Mouse (Mus musculus) CH12.LX (cell line): Measurements from ENCODE around the gene Tnfrsf1a. TPM values are rescaled to one million over a fixed set of nuclear protein-coding genes. Genes with fewer than 3 reads are reported as not detected.

Source experiments
- DNase-seq: peaks from one replicate; pipeline ENCODE4 v3.0.0-alpha.2; 2013; ENCODE audit errors: extremely low read depth
- H3K27ac ChIP-seq: 2 replicates; pipeline ENCODE4 v1.5.1; 2012; ENCODE audit warnings: low read depth, mild to moderate bottlenecking, control low read depth, moderate library complexity; ENCODE audit not compliant: insufficient read depth
- H3K27me3 ChIP-seq: replicated peaks from 2 replicates; pipeline ENCODE3; 2012; ENCODE audit warnings: inconsistent platforms
- H3K36me3 ChIP-seq, 2 experiments: replicated peaks in 1 of 2; 2 replicates each; pipeline versions ENCODE3 to v1.6.1; 2012; ENCODE audit warnings: inconsistent platforms in 1 of 2, low read length in 1 of 2, mild to moderate bottlenecking in 1 of 2, mixed read lengths in 1 of 2, moderate library complexity in 1 of 2; ENCODE audit not compliant: control insufficient read depth in 1 of 2, insufficient read depth in 1 of 2
- H3K4me1 ChIP-seq, 2 experiments: 2 replicates each; pipeline ENCODE4 v1.6.1; 2012; ENCODE audit warnings: inconsistent platforms in 1 of 2, moderate library complexity in 1 of 2; ENCODE audit not compliant: insufficient read depth in 2 of 2, control insufficient read depth in 1 of 2
- H3K4me2 ChIP-seq: 2 replicates; pipeline ENCODE4 v1.6.1; 2012; ENCODE audit warnings: low read depth, mild to moderate bottlenecking, control low read depth; ENCODE audit not compliant: poor library complexity, insufficient read depth, severe bottlenecking
- H3K4me3 ChIP-seq, 3 experiments: fragments of 150-350 bp in 1 of 3; sonication (generic) in 1 of 3; replicated peaks in 1 of 3; 2 replicates each; pipeline versions ENCODE3 to v1.5.1; 2011 to 2012; ENCODE audit warnings: low read depth in 2 of 3, low read length in 2 of 3, mild to moderate bottlenecking in 2 of 3, moderate library complexity in 2 of 3, control low read depth in 1 of 3, improper control_type of control experiment in 1 of 3, inconsistent platforms in 1 of 3, mixed read lengths in 1 of 3; ENCODE audit not compliant: poor library complexity in 1 of 3
- H3K79me2 ChIP-seq: replicated peaks from 2 replicates; pipeline ENCODE4 v1.6.1; 2012; ENCODE audit warnings: mild to moderate bottlenecking, moderate library complexity; ENCODE audit not compliant: control insufficient read depth, poor library complexity, insufficient read depth, severe bottlenecking; ENCODE audit errors: extremely low read depth
- H3K9ac ChIP-seq: 2 replicates; pipeline ENCODE4 v1.6.1; 2012; ENCODE audit warnings: low read depth, mild to moderate bottlenecking, control low read depth, moderate library complexity; ENCODE audit not compliant: insufficient read depth
- H3K9me3 ChIP-seq: replicated peaks from 2 replicates; pipeline ENCODE3; 2012; ENCODE audit warnings: low read length, inconsistent platforms, mixed read lengths
- BHLHE40 ChIP-seq: IDR thresholded peaks from 2 replicates; pipeline ENCODE4 v1.6.1; 2011; ENCODE audit warnings: mild to moderate bottlenecking, low read depth, low read length, improper control_type of control experiment
- CHD1 ChIP-seq: IDR thresholded peaks from 2 replicates; pipeline ENCODE4 v1.6.1; 2012; ENCODE audit warnings: low read depth, low read length, improper control_type of control experiment, inconsistent platforms
- CHD2 ChIP-seq: IDR thresholded peaks from 2 replicates; pipeline ENCODE4 v1.6.1; 2011; ENCODE audit warnings: low read length, improper control_type of control experiment
- CTCF ChIP-seq, 2 experiments: IDR thresholded peaks in 1 of 2; conservative IDR thresholded peaks in 1 of 2; 2 replicates each; pipeline ENCODE4 v1.5.1; 2011 to 2012; ENCODE audit warnings: low read depth in 2 of 2, low read length in 2 of 2, improper control_type of control experiment in 1 of 2, inconsistent platforms in 1 of 2, mild to moderate bottlenecking in 1 of 2, moderate library complexity in 1 of 2
- ELF1 ChIP-seq: IDR thresholded peaks from 2 replicates; pipeline ENCODE4 v1.6.1; 2014; ENCODE audit warnings: low read depth, mild to moderate bottlenecking, inconsistent platforms, low read length, improper control_type of control experiment
- EP300 ChIP-seq: IDR thresholded peaks from 2 replicates; pipeline ENCODE4 v1.6.1; 2011; ENCODE audit warnings: low read length, improper control_type of control experiment
- ETS1 ChIP-seq: conservative IDR thresholded peaks from 2 replicates; pipeline ENCODE4 v1.6.1; 2012; ENCODE audit warnings: low read depth, mild to moderate bottlenecking, inconsistent platforms, low read length, improper control_type of control experiment, moderate library complexity
- HCFC1 ChIP-seq: IDR thresholded peaks from 2 replicates; pipeline ENCODE4 v1.6.1; 2012; ENCODE audit warnings: low read depth, mild to moderate bottlenecking, inconsistent platforms, low read length, improper control_type of control experiment
- JUND ChIP-seq: conservative IDR thresholded peaks from 2 replicates; pipeline ENCODE4 v1.6.1; 2011; ENCODE audit warnings: low read depth, low read length, improper control_type of control experiment
- KAT2A ChIP-seq: IDR thresholded peaks from 2 replicates; pipeline ENCODE4 v1.6.1; 2012; ENCODE audit warnings: low read length, improper control_type of control experiment, inconsistent platforms; ENCODE audit not compliant: insufficient replicate concordance
- MAFK ChIP-seq: IDR thresholded peaks from 2 replicates; pipeline ENCODE4 v1.6.1; 2011; ENCODE audit warnings: low read length, improper control_type of control experiment; ENCODE audit not compliant: insufficient replicate concordance
- MEF2A ChIP-seq: IDR thresholded peaks from 2 replicates; pipeline ENCODE4 v1.6.1; 2014; ENCODE audit warnings: low read depth, mild to moderate bottlenecking, inconsistent platforms, low read length, improper control_type of control experiment, borderline replicate concordance
- MYC ChIP-seq: IDR thresholded peaks from 2 replicates; pipeline ENCODE4 v1.6.1; 2011; ENCODE audit warnings: low read depth, mild to moderate bottlenecking, improper control_type of control experiment, low read length
- NELFE ChIP-seq: IDR thresholded peaks from 2 replicates; pipeline ENCODE4 v1.6.1; 2011; ENCODE audit warnings: low read depth, low read length, improper control_type of control experiment
- POLR2A ChIP-seq: IDR thresholded peaks from 2 replicates; pipeline ENCODE4 v1.6.1; 2011; ENCODE audit warnings: low read depth, mild to moderate bottlenecking, improper control_type of control experiment, low read length
- POLR2AphosphoS2 ChIP-seq: IDR thresholded peaks from 2 replicates; pipeline ENCODE4 v1.6.1; 2011; ENCODE audit warnings: low read depth, low read length, improper control_type of control experiment
- RCOR1 ChIP-seq: conservative IDR thresholded peaks from 2 replicates; pipeline ENCODE4 v1.6.1; 2012; ENCODE audit warnings: low read depth, mild to moderate bottlenecking, inconsistent platforms, low read length, improper control_type of control experiment
- SIN3A ChIP-seq: IDR thresholded peaks from 2 replicates; pipeline ENCODE4 v1.6.1; 2012; ENCODE audit warnings: low read length, improper control_type of control experiment, inconsistent platforms
- SMC3 ChIP-seq: IDR thresholded peaks from 2 replicates; pipeline ENCODE4 v1.6.1; 2011; ENCODE audit warnings: low read depth, low read length, improper control_type of control experiment
- ZC3H11A ChIP-seq: IDR thresholded peaks from 2 replicates; pipeline ENCODE4 v1.6.1; 2012; ENCODE audit warnings: low read depth, mild to moderate bottlenecking, inconsistent platforms, low read length, improper control_type of control experiment
- ZKSCAN1 ChIP-seq: IDR thresholded peaks from 2 replicates; pipeline ENCODE4 v1.6.1; 2012; ENCODE audit warnings: low read depth, inconsistent platforms, low read length, improper control_type of control experiment, borderline replicate concordance
- ZNF384 ChIP-seq: IDR thresholded peaks from 2 replicates; pipeline ENCODE4 v1.6.1; 2012; ENCODE audit warnings: low read depth, low read length, improper control_type of control experiment, inconsistent platforms
- dilution Hi-C: fragments of 300-500 bp; cut with MboI; formaldehyde crosslinking; loops from 2 replicates; pipeline ENCODE4 v1.14.3; 2020; ENCODE audit warnings: low sequenced_read_pairs; ENCODE audit not compliant: extremely low pct_unique_long_range_greater_than_20kb, extremely low pct_ligation_motif_present
- in situ Hi-C: fragments of 300-500 bp; cut with MboI; formaldehyde crosslinking; loops from 3 replicates; pipeline ENCODE4 v1.14.3; 2019; ENCODE audit warnings: low sequenced_read_pairs, low pct_ligation_motif_present, low pct_unique_long_range_greater_than_20kb, mixed read lengths
- polyA plus RNA-seq: library from polyadenylated mRNA; unstranded; fragments of >175 nt; gene quantifications from 2 replicates; pipeline ENCODE4 v1.2.1, GENCODE M21; 2012; ENCODE audit warnings: low read depth; ENCODE audit not compliant: insufficient read length
- total RNA-seq, 2 experiments: library from RNA; depleted of rRNA; stranded (reverse); fragments of 300-350 nt in 1 of 2; fragments of >200 nt in 1 of 2; gene quantifications; 2 replicates each; pipeline ENCODE4 v1.2.3; 2012 to 2014

Gene Tnfrsf1a
- total and polyA plus RNA-seq, 3 experiments = 0.13 TPM; not detected in 2

GRCm38 (mm10) chr6:125319919-125320296 is 29.3 kb upstream of the Tnfrsf1a start:
- Histone ChIP-seq H3K4me3 (no peak overlapping the region), H3K79me2 (no peaks in the 10 kb centered on the region), H3K9me3 (no peaks in the 10 kb centered on the region), H3K9ac (no peak overlapping the region), H3K36me3 (no peaks in the 10 kb centered on the region), H3K4me2 (no peak overlapping the region), H3K27me3 (peaks cover 95% of the 10 kb centered on the region), H3K4me1 (no peaks in the 10 kb centered on the region), H3K27ac (no peak overlapping the region)
- DNase-seq = no peak
- TF ChIP-seq NELFE (no peak), CHD1 (no peak), JUND (no peak), HCFC1 (no peak), ETS1 (no peak), KAT2A (no peak), MAFK (no peak), EP300 (no peak), POLR2A (no peak), SIN3A (no peak)
- dilution Hi-C loops (no loop called here), in situ Hi-C loops (no loop called here)

- Histone ChIP-seq H3K9ac (no peak within 1 kb of the TSS), H3K36me3 (no peaks in the 10 kb centered on the region), H3K27me3 (peaks cover 98% of the 10 kb centered on the region), H3K4me1 (no peaks in the 10 kb centered on the region), H3K4me2 (no peak within 1 kb of the TSS), H3K4me3 (peak within 1 kb of the TSS in 1 of 3 experiments; percentile 30), H3K9me3 (no peaks in the 10 kb centered on the region), H3K27ac (no peak within 1 kb of the TSS), H3K79me2 (no peaks in the 10 kb centered on the region)
- DNase-seq = no peak
- dilution Hi-C loops = no loop called here
- in situ Hi-C loops = no loop called here
- no peak for TF ChIP-seq SMC3
- TF ChIP-seq ZNF384 = no peak
- no peak for TF ChIP-seq ZC3H11A
Observed at GRCm38 (mm10) chr6:125320323-125320722, 28.8 kb upstream of the Tnfrsf1a start, which contains the start of gene Scnn1a. TSS of gene Scnn1a (plus strand) at chr6:125320659.

- no peak overlapping the region for H3K27ac ChIP-seq
- no peak for DNase-seq
- no peaks in the 10 kb centered on the region for H3K9me3 ChIP-seq
- H3K79me2 ChIP-seq = no peaks in the 10 kb centered on the region
- peaks cover 98% of the 10 kb centered on the region for H3K27me3 ChIP-seq
- no peak overlapping the region for H3K9ac ChIP-seq
- H3K4me2 ChIP-seq = no peak overlapping the region
- H3K4me1 ChIP-seq = no peaks in the 10 kb centered on the region
- no peaks in the 10 kb centered on the region for H3K36me3 ChIP-seq
- H3K4me3 ChIP-seq = no peak overlapping the region
- in situ Hi-C loops = no loop called here
- TF ChIP-seq BHLHE40 (no peak), SMC3 (no peak), MYC (no peak), MAFK (no peak), HCFC1 (no peak), ZKSCAN1 (no peak), CHD2 (no peak), POLR2AphosphoS2 (no peak), ZNF384 (no peak), RCOR1 (no peak), SIN3A (no peak), POLR2A (no peak), ELF1 (no peak), EP300 (no peak), CTCF (conservative IDR thresholded peaks at IDR 0.05 in 1 of 2, IDR thresholded peaks at IDR 0.05 in 1 of 2; ENCODE audit: low read depth in 2 of 2, low read length in 2 of 2) (no peak), MEF2A (no peak), ZC3H11A (no peak), JUND (no peak)
- dilution Hi-C loops = no loop called here
Observed at GRCm38 (mm10) chr6:125321114-125321855, 27.9 kb upstream of the Tnfrsf1a start.
